Mouse (Mus musculus) regulatory T cell (primary cell): ENCODE results near the gene Esrp2.

Experiments used
- in situ Hi-C: fragments of 300-600 bp; cut with MboI, MseI; formaldehyde crosslinking; loops from one replicate; pipeline ENCODE4 v1.15.1; 2025; ENCODE audit warnings: high pct_unique_total_duplicates

Gene Esrp2

DNA sequence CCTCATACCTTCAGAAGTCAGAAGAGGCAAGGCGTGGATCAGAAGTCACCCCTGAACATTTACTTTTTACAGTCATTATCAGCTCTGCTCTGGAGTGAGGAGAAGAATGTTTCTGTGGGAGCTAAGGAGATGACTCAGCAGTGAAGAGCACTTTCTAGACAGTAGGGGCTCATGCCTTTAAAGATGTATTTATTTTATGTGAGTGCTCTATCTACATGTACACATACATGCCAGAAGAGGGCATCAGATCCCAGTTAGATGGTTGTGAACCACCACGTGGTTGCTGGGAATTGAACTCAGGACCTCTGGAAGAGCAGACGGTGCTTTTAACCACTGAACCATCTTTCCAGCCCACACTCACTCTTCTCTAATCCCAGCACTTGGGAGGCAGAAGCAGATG is 9.7 kb downstream of the Esrp2 start:
- in situ Hi-C loops: no loop called here

DNA sequence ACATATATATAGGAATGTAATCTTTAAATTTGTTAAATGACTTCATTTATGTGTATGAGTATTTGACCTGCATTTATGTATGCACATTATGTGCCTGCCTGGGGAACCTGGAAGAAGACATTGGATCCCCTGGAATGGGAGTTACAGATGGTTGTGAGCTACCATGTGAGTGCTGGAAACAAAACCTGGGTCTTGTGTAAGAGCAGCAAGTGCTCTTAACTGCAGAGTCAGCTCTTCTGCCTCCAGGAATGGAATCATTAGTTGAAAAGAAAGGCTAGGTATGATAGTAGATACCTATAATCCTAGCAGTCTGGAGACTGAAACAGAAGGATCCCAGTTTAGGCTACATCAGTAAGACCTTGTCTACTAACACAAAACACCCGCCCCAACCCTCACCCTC is 10.7 kb downstream of the Esrp2 start:
- in situ Hi-C loops: no loop called here

DNA sequence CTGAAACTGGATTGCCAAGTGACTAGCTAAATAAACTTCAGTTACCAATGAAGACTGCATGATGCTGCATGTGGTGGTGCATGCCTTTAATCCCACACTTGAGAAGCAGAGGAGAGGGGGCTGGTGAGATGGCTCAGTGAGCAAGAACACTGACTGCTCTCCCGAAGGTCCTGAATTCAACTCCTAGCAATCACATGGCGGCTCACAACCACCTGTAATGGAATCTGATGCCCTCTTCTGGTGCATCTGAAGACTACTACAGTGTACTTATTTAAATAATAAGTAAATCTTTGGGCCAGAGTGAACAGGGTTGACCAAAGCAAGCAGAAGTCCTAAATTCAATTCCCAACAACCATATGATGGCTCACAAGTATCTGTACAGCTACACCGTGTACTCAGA is 13.3 kb downstream of the Esrp2 start:
- in situ Hi-C loops: no loop called here

DNA sequence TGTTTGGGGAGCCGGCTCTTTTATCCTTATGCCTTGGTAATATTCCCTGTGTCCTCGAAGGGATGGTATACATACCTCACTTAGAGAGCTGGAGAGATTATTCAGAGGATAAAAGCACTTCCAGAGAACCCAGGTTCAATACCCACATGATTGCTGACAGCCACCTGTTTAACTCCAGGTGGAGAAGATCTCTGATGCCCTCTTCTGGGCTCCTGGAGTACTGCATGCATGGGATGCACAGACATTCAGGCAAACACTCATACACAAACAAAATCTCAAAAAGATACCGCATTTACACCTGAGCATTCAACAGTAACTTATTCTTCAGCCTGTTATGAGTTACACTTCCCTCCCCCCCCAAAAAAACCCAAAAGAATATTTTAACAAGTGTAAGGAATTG is 20.9 kb downstream of the Esrp2 start:
- in situ Hi-C loops: no loop called here

DNA sequence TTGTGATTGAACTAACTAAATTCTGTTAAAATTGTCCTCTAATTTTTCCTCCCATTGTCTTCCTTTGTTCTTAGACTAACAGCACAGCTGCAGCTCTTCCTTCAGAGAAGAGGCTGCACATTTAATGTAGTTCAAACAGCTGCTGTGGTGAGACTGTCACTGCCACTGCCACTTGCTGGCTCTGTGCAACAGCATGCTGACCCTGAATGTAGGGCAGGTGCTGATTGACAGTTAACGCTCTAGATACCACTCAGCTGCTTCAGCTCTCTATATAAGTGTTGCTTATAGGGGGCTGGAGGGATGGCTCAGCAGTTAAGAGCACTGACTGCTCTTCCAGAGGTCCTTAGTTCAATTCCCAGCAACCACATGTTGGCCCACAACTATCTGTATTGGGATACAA is 24.3 kb downstream of the Esrp2 start:
- in situ Hi-C loops: no loop called here

DNA sequence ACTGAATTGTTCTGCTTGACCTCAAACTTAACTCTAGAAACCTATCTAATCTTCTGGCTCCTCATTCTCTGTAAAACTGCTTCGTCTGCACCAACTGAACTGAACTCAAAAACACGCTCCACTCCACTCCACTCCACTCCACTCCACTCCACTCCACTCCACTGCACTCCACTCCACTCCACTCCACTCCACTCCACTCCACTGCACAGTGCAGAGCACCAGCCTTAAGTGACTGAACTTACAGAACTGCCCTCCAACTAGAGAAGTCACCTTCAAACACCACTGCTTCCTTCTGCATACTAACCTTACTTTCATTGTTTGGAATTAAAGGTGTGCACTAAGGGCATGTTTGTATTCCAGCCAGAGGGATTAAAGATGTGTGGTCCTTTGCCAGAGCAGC is 24.7 kb downstream of the Esrp2 start:
- in situ Hi-C loops: no loop called here

DNA sequence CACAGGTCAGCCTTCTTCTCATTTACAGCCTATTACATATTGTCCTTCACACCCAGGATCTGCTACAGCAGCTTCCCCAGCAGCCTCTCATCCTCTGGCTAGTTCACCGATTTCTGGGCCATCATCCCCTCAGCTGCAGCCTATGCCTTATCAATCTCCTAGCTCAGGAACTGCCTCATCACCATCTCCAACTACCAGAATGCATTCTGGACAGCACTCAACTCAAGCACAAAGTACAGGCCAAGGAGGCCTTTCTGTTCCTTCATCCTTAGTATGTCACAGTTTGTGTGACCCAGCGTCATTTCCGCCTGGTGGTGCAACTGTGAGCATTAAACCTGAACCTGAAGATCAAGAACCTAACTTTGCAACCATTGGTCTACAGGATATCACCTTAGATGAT is 28.0 kb downstream of the Esrp2 start:
- in situ Hi-C loops: no loop called here

DNA sequence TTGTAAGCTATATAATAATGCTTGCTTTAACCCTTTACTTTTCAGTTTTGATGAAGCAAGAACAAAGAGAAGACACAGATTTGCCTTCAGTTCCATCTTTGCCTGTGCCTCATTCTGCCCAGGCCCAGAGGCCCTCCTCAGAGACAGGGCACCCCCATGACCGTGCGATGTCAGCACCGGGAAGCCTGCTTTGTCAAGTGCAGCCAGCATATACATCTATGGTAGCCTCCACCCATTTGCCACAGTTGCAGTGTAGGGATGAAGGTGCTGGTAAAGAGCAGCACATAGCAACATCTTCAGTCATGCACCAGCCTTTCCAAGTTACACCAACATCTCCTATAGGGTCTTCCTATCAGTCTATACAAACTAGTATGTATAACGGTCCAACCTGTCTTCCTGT is 28.7 kb downstream of the Esrp2 start:
- in situ Hi-C loops: no loop called here

DNA sequence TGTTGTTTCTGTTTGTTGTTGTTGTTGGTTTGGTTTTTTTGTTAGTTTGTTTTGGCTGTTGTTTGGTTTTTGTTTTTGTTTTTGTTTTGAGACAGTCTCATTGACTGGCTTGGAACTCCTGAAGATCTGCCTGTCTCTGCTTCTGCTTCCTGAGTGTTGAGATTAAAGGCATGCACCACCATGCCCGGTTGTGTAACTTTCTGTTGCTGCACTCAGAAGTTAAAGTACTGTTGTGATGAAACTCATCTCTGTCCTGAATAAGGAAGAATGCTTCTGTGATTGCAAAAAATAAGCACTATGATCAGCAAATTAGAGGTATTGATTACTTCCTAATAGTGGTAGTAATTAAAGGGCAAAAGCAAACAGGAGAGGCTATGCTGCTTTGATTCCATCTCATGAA is 30.6 kb downstream of the Esrp2 start:
- in situ Hi-C loops: no loop called here

DNA sequence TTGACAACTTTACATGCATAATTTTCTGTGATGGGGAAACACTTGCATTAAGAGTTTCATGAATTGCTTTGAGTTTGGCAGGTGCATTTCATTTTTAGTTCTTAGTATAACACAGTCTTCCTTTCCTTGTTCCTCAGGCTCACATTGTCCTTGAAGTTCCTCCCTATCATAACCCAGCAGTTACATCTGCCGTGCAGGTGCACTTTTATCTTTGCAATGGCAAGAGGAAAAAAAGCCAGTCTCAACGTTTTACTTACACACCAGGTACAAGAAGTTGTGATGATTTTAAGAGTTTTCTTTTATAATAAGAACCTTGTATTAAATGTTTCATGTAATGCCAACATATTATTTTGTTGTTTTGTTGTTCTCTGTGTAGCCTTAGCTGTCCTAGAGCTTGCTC is 32.9 kb downstream of the Esrp2 start:
- in situ Hi-C loops: no loop called here

DNA sequence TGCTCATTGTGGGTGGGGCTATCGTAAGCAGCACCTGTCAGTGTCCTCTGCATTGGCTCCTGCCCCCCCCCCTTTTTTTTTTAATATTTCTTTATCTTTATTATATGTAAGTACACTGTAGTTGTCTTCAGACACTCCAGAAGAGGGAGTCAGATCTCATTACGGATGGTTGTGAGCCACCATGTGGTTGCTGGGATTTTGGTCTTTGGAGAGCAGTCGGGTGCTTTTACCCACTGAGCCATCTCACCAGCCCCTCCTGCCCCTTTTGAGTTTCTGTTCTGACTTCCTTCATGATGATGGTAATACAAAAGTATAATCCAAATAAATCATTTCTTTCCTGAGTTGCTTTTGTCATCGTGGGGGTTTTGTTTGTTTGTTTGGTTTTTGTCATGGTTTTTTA is 34.5 kb downstream of the Esrp2 start:
- in situ Hi-C loops: no loop called here
